Mouse (Mus musculus): ENCODE measurements around the gene Casp7. TPM values are rescaled to one million over a fixed set of nuclear protein-coding genes. Genes with fewer than 3 reads are reported as not detected.

The Casp7 gene
- total and polyA plus RNA-seq, 3 experiments: 69.4 to 70.4 TPM; not detected in 1

DNA sequence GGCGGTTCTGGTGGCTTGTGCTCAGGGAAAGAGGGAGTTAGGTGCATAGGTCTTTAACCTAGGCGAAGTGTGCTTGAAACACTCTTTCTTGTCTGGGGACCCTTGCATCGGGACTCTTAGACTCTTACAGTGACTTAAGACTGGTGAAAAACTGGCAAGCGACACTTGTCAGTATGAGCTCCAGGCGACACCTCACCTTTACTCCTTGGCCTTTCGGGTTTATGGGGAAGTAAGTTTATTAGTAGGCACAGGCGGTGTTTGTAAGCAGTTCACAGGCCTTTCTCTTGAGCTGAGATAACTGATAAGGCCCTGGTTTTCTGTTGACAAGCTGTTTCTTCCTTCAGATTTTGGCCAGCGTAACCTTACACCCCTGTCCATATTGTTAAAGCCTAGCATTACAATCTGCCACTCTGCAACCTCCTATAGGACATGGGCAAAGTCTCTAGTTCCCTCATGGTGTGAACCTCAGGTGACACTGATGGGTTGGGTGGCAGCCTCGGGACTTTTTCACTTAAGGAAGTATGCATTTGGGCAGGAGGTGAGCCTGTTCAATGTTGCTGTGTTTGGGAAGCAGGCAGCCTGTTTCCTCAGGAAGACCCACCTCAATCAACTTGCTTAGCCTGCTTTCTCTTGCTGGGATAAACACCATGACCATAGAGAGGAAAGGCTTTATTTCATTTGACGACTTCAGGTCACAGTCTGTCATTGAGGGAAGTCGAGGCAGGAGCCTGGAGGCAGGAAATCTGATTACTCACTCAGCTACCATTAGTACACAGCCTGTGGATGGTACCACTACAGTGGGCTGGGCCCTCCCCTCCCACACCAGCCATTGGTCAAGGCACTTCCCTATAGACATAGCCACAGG is 966 bp downstream of the Casp7 start (continued):
- no peak for TF ChIP-seq ZNF384 (IDR thresholded peaks at IDR 0.05; ENCODE audit: low read depth, low read length)
- no peak for TF ChIP-seq ZMIZ1 (IDR thresholded peaks at IDR 0.05; ENCODE audit: low read depth, low read length)
- TF ChIP-seq HCFC1 (IDR thresholded peaks at IDR 0.05; ENCODE audit: low read depth, low read length): 0 out of 2 replicates have a peak, but pooled peaks have one; percentile 28
- peak; percentile 8; the same call in 1 of the 2 replicates for TF ChIP-seq ETS1 (IDR thresholded peaks at IDR 0.05; ENCODE audit: low read depth, low read length)
- no peak for TF ChIP-seq MYB (IDR thresholded peaks at IDR 0.05; ENCODE audit: low read depth, low read length)
- no peak for TF ChIP-seq CTCF (IDR thresholded peaks at IDR 0.05 in 2 of 3, conservative IDR thresholded peaks at IDR 0.05 in 1 of 3; ENCODE audit: control insufficient read depth in 1 of 3, insufficient read depth in 1 of 3, low read depth in 2 of 3, low read length in 3 of 3, poor library complexity in 1 of 3, severe bottlenecking in 1 of 3)
- TF ChIP-seq TBP (IDR thresholded peaks at IDR 0.05; ENCODE audit: low read depth, low read length): peak; percentile 33; the same call in 1 of the 2 replicates
- TF ChIP-seq NELFE (IDR thresholded peaks at IDR 0.05; ENCODE audit: low read depth, low read length): 0 out of 2 replicates have a peak, but pooled peaks have one; percentile 17
- 0 out of 2 replicates have a peak, but pooled peaks have one; percentile 13 for TF ChIP-seq RCOR1 (IDR thresholded peaks at IDR 0.05; ENCODE audit: low read depth, low read length)
- TF ChIP-seq EP300 (IDR thresholded peaks at IDR 0.05; ENCODE audit: low read depth in 1 of 2, low read length in 2 of 2): no peak; a peak in 1 of 4 replicates
- no peak for TF ChIP-seq SMC3 (IDR thresholded peaks at IDR 0.05; ENCODE audit: low read depth, low read length)
- no peak; the same call in 1 of the 2 replicates for TF ChIP-seq KAT2A (conservative IDR thresholded peaks at IDR 0.05; ENCODE audit: low read depth, low read length)
- TF ChIP-seq CHD2 (IDR thresholded peaks at IDR 0.05; ENCODE audit: low read length): no peak
- peak in 1 of 2 experiments; percentile 43; a peak in 2 of 4 replicates for TF ChIP-seq POLR2A (IDR thresholded peaks at IDR 0.05; ENCODE audit: control insufficient read depth in 1 of 2, insufficient read depth in 1 of 2, low read depth in 1 of 2, low read length in 2 of 2, poor library complexity in 1 of 2)
- no peak for TF ChIP-seq NRF1 (IDR thresholded peaks at IDR 0.05; ENCODE audit: insufficient read depth, low read depth, low read length, poor library complexity, severe bottlenecking)

DNA sequence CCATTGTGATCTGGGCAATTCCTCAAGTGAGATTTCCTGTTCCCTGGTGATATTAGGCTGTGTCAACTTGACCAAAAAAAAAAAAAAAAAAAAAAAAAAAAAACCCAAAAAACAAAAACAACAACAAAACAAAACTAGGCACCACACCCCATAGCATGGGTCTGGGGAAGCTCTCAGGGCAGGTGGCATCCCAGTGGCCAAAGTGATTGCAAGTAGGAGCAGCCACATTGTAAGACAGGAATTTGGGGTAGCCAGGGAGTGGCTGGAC is 1.5 kb downstream of the Casp7 start:
- peaks cover 0 to 38% of the 10 kb centered on the region in 2 experiments; a peak in 3 of 4 replicates for H3K36me3 ChIP-seq (ENCODE audit: control insufficient read depth in 1 of 2, insufficient read depth in 2 of 2, low read length in 2 of 2)
- no peaks in the 10 kb centered on the region for H3K27me3 ChIP-seq (ENCODE audit: control insufficient read depth in 1 of 2, insufficient read depth in 2 of 2, low read length in 2 of 2)
- peaks cover 35% of the 10 kb centered on the region for H3K79me2 ChIP-seq (ENCODE audit: control insufficient read depth, insufficient read depth, low read length, poor library complexity)
- no peak overlapping the region for H3K27ac ChIP-seq (ENCODE audit: control insufficient read depth, low read depth, low read length)
- peak; percentile 29 for DNase-seq (ENCODE audit: low read depth, low spot score)
- TF ChIP-seq ZNF384 (IDR thresholded peaks at IDR 0.05; ENCODE audit: low read depth, low read length) (peak; percentile 89), TCF12 (IDR thresholded peaks at IDR 0.05; ENCODE audit: low read depth, low read length) (no peak), ETS1 (IDR thresholded peaks at IDR 0.05; ENCODE audit: low read depth, low read length) (0 out of 2 replicates have a peak, but pooled peaks have one; percentile 1), ZMIZ1 (IDR thresholded peaks at IDR 0.05; ENCODE audit: low read depth, low read length) (no peak), SMC3 (IDR thresholded peaks at IDR 0.05; ENCODE audit: low read depth, low read length) (no peak), CHD2 (IDR thresholded peaks at IDR 0.05; ENCODE audit: low read length) (no peak), POLR2A (IDR thresholded peaks at IDR 0.05; ENCODE audit: control insufficient read depth in 1 of 2, insufficient read depth in 1 of 2, low read depth in 1 of 2, low read length in 2 of 2, poor library complexity in 1 of 2) (no peak), GATA1 (IDR thresholded peaks at IDR 0.05; ENCODE audit: low read depth, low read length) (no peak), TAL1 (IDR thresholded peaks at IDR 0.05; ENCODE audit: low read length) (no peak), SIN3A (IDR thresholded peaks at IDR 0.05; ENCODE audit: low read length) (0 out of 2 replicates have a peak, but pooled peaks have one; percentile 6), MYC (IDR thresholded peaks at IDR 0.05; ENCODE audit: low read depth, low read length) (no peak)
- 0 out of 2 replicates have a peak overlapping the region, but pooled peaks have one; percentile 7 for H3K9ac ChIP-seq (ENCODE audit: control insufficient read depth, low read depth, low read length, poor library complexity, severe bottlenecking)
- H3K4me3 ChIP-seq (ENCODE audit: control insufficient read depth in 1 of 2, insufficient read depth in 1 of 2, low read depth in 2 of 2, low read length in 2 of 2): peak overlapping the region in 1 of 2 experiments; percentile 3; a peak in 2 of 4 replicates
- H3K9me3 ChIP-seq (replicated peaks; ENCODE audit: insufficient read depth, low read length): no peaks in the 10 kb centered on the region
- H3K4me1 ChIP-seq (ENCODE audit: control insufficient read depth in 1 of 2, insufficient read depth in 2 of 2, low read length in 2 of 2): peaks cover 27 to 57% of the 10 kb centered on the region in 2 experiments
